26 mouse cellular contexts compared by ENCODE assay signal in the genomic region with DNA sequence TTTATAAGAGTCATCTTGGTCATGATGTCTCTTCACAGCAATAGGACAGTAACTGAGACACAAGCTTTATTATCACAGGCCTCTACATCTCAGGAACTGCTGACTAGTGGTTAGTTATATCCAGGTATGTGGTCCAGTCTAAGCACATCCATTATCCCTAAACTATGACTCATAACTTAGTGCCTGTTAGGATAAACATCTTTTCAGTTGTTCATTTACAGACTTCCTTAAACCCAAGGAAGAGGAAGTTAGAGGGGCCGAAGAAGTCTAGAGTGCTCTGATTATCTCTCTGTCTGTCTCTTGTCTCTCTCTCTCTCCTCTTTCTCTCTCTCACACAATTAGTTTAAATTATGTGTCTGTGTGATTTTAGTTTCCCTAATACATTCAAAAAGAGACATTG.
"Had no signal": no experiment of that assay in that cellular context is flagged by ENCODE, and none has a peak within 500 bp of the region (broad histone marks: within the 10 kb centered on the region; RNA-seq: fewer than 3 reads in every experiment).

No protein-coding gene starts in this region.

- H3K4me3 ChIP-seq: heart, adult 2 months; heart, embryonic 13.5 days; heart, embryonic 15.5 days; hindbrain, embryonic 13.5 days; hindbrain, embryonic 15.5 days; kidney, embryonic 15.5 days; limb, embryonic 13.5 days; limb, embryonic 15.5 days; liver, embryonic 12.5 days had no signal

- H3K27ac ChIP-seq: heart, adult 2 months; heart, embryonic 13.5 days; heart, embryonic 15.5 days; hindbrain, embryonic 13.5 days; hindbrain, embryonic 15.5 days; hindbrain, postnatal 0 days; kidney, embryonic 15.5 days; kidney, postnatal 0 days; limb, embryonic 13.5 days; limb, embryonic 15.5 days; liver, embryonic 12.5 days; liver, embryonic 14.5 days had no signal

- H3K27me3 ChIP-seq: heart, embryonic 13.5 days; heart, embryonic 15.5 days; hindbrain, embryonic 13.5 days; hindbrain, embryonic 15.5 days; kidney, embryonic 15.5 days; limb, embryonic 13.5 days; limb, embryonic 15.5 days; liver, embryonic 12.5 days had no signal

- H3K36me3 ChIP-seq: hindbrain, embryonic 13.5 days; hindbrain, embryonic 15.5 days; limb, embryonic 13.5 days; limb, embryonic 15.5 days; liver, embryonic 12.5 days had no signal

- H3K9me3 ChIP-seq: heart, embryonic 13.5 days; heart, embryonic 15.5 days; hindbrain, embryonic 13.5 days; hindbrain, embryonic 15.5 days; kidney, embryonic 15.5 days; limb, embryonic 13.5 days; limb, embryonic 15.5 days; liver, embryonic 12.5 days had no signal

- H3K4me1 ChIP-seq: hindbrain, embryonic 13.5 days; hindbrain, embryonic 15.5 days; limb, embryonic 15.5 days; liver, embryonic 12.5 days had no signal

- ATAC-seq: hindbrain, postnatal 0 days; intestine, embryonic 16.5 days; liver, embryonic 12.5 days had no signal

- H3K9ac ChIP-seq: heart, embryonic 13.5 days; heart, embryonic 15.5 days; hindbrain, embryonic 13.5 days; hindbrain, embryonic 15.5 days; kidney, embryonic 15.5 days; limb, embryonic 13.5 days; limb, embryonic 15.5 days; liver, embryonic 12.5 days; liver, embryonic 14.5 days had no signal

- DNase-seq: gastrocnemius, postnatal 10 days; gastrocnemius, postnatal 25 days; heart, adult 11 months; heart, adult 2 months; heart, postnatal 14 days; heart, postnatal 36 days; kidney, adult 11 months; kidney, adult 2 months; kidney, adult 9 months; kidney, postnatal 14 days; kidney, postnatal 36 days; layer of hippocampus, adult 9-11 months; layer of hippocampus, postnatal 36 days; left cerebral cortex, postnatal 4 days had no signal
